Mouse (Mus musculus): ENCODE measurements around the gene Lhx2. TPM values are rescaled to one million over a fixed set of nuclear protein-coding genes. Genes with fewer than 3 reads are reported as not detected.

Lhx2 gene
- polyA plus RNA-seq, 1 experiment from 2014 or later, result 97.3 TPM

DNA sequence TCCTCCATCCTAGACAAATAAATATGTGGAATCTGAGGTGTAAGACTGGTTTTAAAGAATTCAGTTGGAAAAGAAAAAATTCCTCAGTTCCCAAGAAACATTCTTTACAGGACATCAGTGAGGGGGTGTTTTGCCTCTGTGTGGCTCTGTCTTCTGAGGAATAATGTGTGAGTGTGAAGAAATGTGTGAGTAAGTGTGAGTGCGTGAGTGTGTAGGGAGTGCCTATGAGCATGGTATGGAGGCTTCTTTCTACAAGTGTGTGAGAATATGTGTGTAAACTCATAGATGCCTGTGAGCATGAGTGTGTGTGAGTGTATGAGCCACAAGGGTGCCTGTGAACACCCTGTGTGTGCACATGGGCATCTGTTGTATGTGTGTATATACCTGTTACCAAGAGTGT, 63.5 kb downstream of the Lhx2 start:
- 100% methylated on average over 1 of the region's 1 CpGs for WGBS
- Histone ChIP-seq H3K9me3 (no peaks in the 10 kb centered on the region), H3K4me1 (replicated peaks) (peaks cover 10% of the 10 kb centered on the region; the same call in 1 of the 2 replicates), H3K27ac (no peak overlapping the region), H3K27me3 (no peaks in the 10 kb centered on the region), H3K9ac (replicated peaks) (no peak overlapping the region), H3K4me3 (replicated peaks) (no peak overlapping the region), H3K4me2 (replicated peaks) (no peak overlapping the region), H3K36me3 (no peaks in the 10 kb centered on the region)
- no peak for ATAC-seq

DNA sequence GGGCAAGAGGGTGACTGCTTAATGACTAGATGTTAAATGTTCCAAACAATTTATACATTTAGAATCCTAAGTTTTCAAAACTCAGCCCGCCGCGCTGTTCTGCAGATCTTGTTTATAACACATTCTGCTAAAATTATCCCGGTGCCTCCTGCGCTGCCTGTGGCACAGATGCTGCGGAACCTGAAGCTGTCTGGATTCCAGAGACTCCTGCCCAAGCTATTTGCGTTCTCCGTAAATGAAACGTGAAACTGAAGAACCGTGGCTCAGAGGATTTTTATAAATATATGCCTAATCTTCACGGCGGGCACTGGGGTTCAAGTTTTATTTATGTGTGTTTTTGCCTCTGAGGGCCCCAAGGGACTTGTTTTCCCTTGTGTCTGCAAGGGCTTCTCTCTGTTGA, 64.2 kb downstream of the Lhx2 start:
- no peak overlapping the region for H3K4me3 ChIP-seq (replicated peaks)
- H3K9ac ChIP-seq (replicated peaks), result no peak overlapping the region
- 80% methylated on average over 12 of the region's 12 CpGs for WGBS
- no peak for ATAC-seq
- H3K36me3 ChIP-seq, result no peaks in the 10 kb centered on the region
- H3K9me3 ChIP-seq, result no peaks in the 10 kb centered on the region
- H3K4me2 ChIP-seq (replicated peaks), result no peak overlapping the region
- no peaks in the 10 kb centered on the region for H3K27me3 ChIP-seq
- no peak overlapping the region for H3K27ac ChIP-seq
- H3K4me1 ChIP-seq (replicated peaks), result peaks cover 10% of the 10 kb centered on the region; the same call in 1 of the 2 replicates

- Histone ChIP-seq H3K9me3 (no peaks in the 10 kb centered on the region), H3K4me1 (replicated peaks) (peaks cover 10% of the 10 kb centered on the region; the same call in 1 of the 2 replicates), H3K27me3 (no peaks in the 10 kb centered on the region), H3K4me3 (replicated peaks) (no peak overlapping the region), H3K36me3 (no peaks in the 10 kb centered on the region), H3K9ac (replicated peaks) (no peak overlapping the region), H3K27ac (no peak overlapping the region), H3K4me2 (replicated peaks) (no peak overlapping the region)
- ATAC-seq, result peak; percentile 68
- 47% methylated on average over 10 of the region's 10 CpGs for WGBS
Observed at GRCm38 (mm10) chr2:38404007-38404596, 65.0 kb downstream of the Lhx2 start.

DNA sequence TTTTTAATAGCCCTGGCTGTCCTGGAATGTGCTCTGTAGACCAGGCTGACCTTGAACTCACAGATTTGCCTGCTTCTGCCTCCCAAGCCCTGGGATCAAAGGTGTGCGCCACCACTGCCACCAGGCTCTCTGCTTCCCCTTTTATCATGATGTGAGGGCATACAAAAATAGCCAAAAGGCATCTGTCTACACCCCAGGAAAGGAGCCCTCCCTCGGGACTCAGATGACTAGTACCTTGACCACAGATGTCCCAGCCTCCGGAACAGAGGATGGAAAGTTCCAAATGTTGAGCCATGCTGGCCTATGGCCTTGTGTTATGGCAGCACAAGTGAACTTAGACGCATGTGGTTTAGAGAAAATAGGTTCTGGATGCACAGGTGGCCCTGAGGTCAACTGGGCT, 66.3 kb downstream of the Lhx2 start:
- Histone ChIP-seq H3K9ac (replicated peaks) (no peak overlapping the region), H3K9me3 (no peaks in the 10 kb centered on the region), H3K36me3 (no peaks in the 10 kb centered on the region), H3K4me3 (replicated peaks) (no peak overlapping the region), H3K4me1 (replicated peaks) (peaks cover 10% of the 10 kb centered on the region; the same call in 1 of the 2 replicates), H3K27me3 (no peaks in the 10 kb centered on the region), H3K4me2 (replicated peaks) (no peak overlapping the region), H3K27ac (no peak overlapping the region)
- WGBS, result 85% methylated on average over 4 of the region's 4 CpGs
- ATAC-seq, result no peak

- H3K9ac ChIP-seq (replicated peaks), result no peak overlapping the region
- no peak overlapping the region for H3K27ac ChIP-seq
- ATAC-seq, result no peak
- H3K36me3 ChIP-seq, result no peaks in the 10 kb centered on the region
- no peaks in the 10 kb centered on the region for H3K9me3 ChIP-seq
- H3K4me3 ChIP-seq (replicated peaks), result no peak overlapping the region
- H3K4me1 ChIP-seq (replicated peaks), result peaks cover 9% of the 10 kb centered on the region
- H3K4me2 ChIP-seq (replicated peaks), result no peak overlapping the region
- H3K27me3 ChIP-seq, result 0 out of 2 replicates have a peak, but pooled peaks cover under 1% of the 10 kb centered on the region
- 87% methylated on average over 3 of the region's 3 CpGs for WGBS
Observed at GRCm38 (mm10) chr2:38409309-38409708, 70.2 kb downstream of the Lhx2 start.

GRCm38 (mm10) chr2:38410227-38410626, 71.1 kb downstream of the Lhx2 start:
- no peaks in the 10 kb centered on the region for H3K36me3 ChIP-seq
- H3K4me2 ChIP-seq (replicated peaks), result no peak overlapping the region
- no peak overlapping the region for H3K4me3 ChIP-seq (replicated peaks)
- no peak overlapping the region for H3K9ac ChIP-seq (replicated peaks)
- H3K27ac ChIP-seq, result no peak overlapping the region
- WGBS, result 89% methylated on average over 6 of the region's 6 CpGs
- H3K4me1 ChIP-seq (replicated peaks), result peaks cover 9% of the 10 kb centered on the region
- H3K27me3 ChIP-seq, result 0 out of 2 replicates have a peak, but pooled peaks cover 8% of the 10 kb centered on the region
- ATAC-seq, result no peak
- no peaks in the 10 kb centered on the region for H3K9me3 ChIP-seq

DNA sequence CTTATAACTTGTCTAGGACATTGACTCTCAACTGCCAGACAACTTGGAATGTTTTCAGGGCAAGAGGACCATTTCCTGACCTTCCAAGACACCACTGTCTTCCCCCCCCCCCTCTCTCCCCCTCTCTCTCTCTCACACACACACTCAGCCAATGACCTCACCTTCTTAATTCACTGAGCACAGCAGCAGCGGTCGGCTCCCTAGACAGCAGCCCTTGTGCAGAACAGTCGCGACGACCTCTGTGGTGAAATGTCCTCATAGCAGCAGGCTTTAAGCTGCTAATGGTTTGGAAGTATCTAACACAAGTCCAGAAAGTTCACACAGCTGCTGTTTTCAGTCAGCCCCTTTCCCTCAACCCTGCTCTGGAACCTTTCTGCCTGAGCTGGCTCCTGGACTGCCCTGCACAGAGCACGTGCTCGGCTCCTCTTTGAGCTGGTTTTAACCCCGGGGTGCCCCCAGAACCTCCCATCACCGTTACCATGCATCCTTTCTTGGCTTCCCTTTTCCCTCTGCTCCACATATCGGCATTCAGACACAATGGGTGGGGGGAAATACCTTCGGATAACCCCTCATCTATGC, 73.6 kb downstream of the Lhx2 start:
- no peak overlapping the region for H3K9ac ChIP-seq (replicated peaks)
- no peak overlapping the region for H3K4me2 ChIP-seq (replicated peaks)
- 15% methylated on average over 11 of the region's 11 CpGs for WGBS
- H3K9me3 ChIP-seq, result no peaks in the 10 kb centered on the region
- no peak overlapping the region for H3K4me3 ChIP-seq (replicated peaks)
- H3K36me3 ChIP-seq, result no peaks in the 10 kb centered on the region
- no peak overlapping the region for H3K27ac ChIP-seq
- ATAC-seq, result peak; percentile 46; the same call in 1 of the 2 replicates
- H3K27me3 ChIP-seq, result 0 out of 2 replicates have a peak, but pooled peaks cover 12% of the 10 kb centered on the region
- H3K4me1 ChIP-seq (replicated peaks), result peaks cover 9% of the 10 kb centered on the region

- no peak overlapping the region for H3K4me3 ChIP-seq (replicated peaks)
Observed at GRCm38 (mm10) chr2:38417970-38418369, 78.9 kb downstream of the Lhx2 start.

More at GRCm38 (mm10) chr2:38417970-38418369, 78.9 kb downstream of the Lhx2 start:
- Histone ChIP-seq H3K27me3 (peaks cover 12% of the 10 kb centered on the region; the same call in 1 of the 2 replicates), H3K4me2 (replicated peaks) (no peak overlapping the region), H3K36me3 (no peaks in the 10 kb centered on the region), H3K9me3 (no peaks in the 10 kb centered on the region), H3K9ac (replicated peaks) (no peak overlapping the region), H3K27ac (no peak overlapping the region), H3K4me1 (replicated peaks) (peaks cover 8% of the 10 kb centered on the region)
- WGBS, result 19% methylated on average over 4 of the region's 4 CpGs
- ATAC-seq, result no peak

Other genes starting within 250 kb of the Lhx2 start
- 18.2 and 19.5 TPM in 2 replicates for gene Dennd1a, start 51.9 kb upstream of the Lhx2 start, polyA plus RNA-seq (2015; fragmentation: Nextera tagmentation; extraction: Ambion mirVana)
- gene Nek6, start 172.4 kb downstream of the Lhx2 start, polyA plus RNA-seq (2015; fragmentation: Nextera tagmentation; extraction: Ambion mirVana), result 63.2 and 72.9 TPM in 2 replicates

Data from midbrain, embryonic 13.5 days (tissue).